Mouse (Mus musculus) natural killer cell, adult 2 months (primary cell): Measurements from ENCODE around the gene Fli1.

Experiments
- DNase-seq, 2 experiments: peaks; one replicate each; pipeline ENCODE4 v3.0.0; 2022; ENCODE audit warnings: low spot score in 2 of 2

The Fli1 gene

GRCm38 (mm10) chr9:32550541-32550940 is 7.9 kb upstream of the Fli1 start:
- DNase-seq = no peak

GRCm38 (mm10) chr9:32549462-32550384 is 7.1 kb upstream of the Fli1 start:
- no peak for DNase-seq

GRCm38 (mm10) chr9:32546731-32547130 is 4.1 kb upstream of the Fli1 start:
- DNase-seq = no peak

- no peak for DNase-seq
Observed at GRCm38 (mm10) chr9:32544731-32545661, 2.3 kb upstream of the Fli1 start.

- DNase-seq = no peak
Observed at GRCm38 (mm10) chr9:32543923-32544575, 1.4 kb upstream of the Fli1 start.

- DNase-seq = no peak
Observed at GRCm38 (mm10) chr9:32543040-32543581, 450 bp upstream of the Fli1 start.

GRCm38 (mm10) chr9:32541223-32541901 is 1.3 kb downstream of the Fli1 start:
- peak; percentile 47 to 68 for DNase-seq

- DNase-seq = peak in 1 of 2 experiments; percentile 40
Observed at GRCm38 (mm10) chr9:32540406-32541222, 2.0 kb downstream of the Fli1 start.

GRCm38 (mm10) chr9:32540061-32540405 is 2.6 kb downstream of the Fli1 start:
- peak; percentile 51 to 80 for DNase-seq

GRCm38 (mm10) chr9:32539321-32539761 is 3.3 kb downstream of the Fli1 start:
- peak; percentile 71 to 84 for DNase-seq

GRCm38 (mm10) chr9:32538124-32538523 is 4.5 kb downstream of the Fli1 start:
- peak; percentile 55 to 76 for DNase-seq

- DNase-seq = no peak
Observed at GRCm38 (mm10) chr9:32537706-32538105, 5.0 kb downstream of the Fli1 start.

GRCm38 (mm10) chr9:32535201-32535955 is 7.3 kb downstream of the Fli1 start:
- DNase-seq = no peak

GRCm38 (mm10) chr9:32534025-32534615 is 8.5 kb downstream of the Fli1 start:
- DNase-seq = no peak

- DNase-seq = no peak
Observed at GRCm38 (mm10) chr9:32531588-32531987, 11.1 kb downstream of the Fli1 start.

- no peak for DNase-seq
Observed at GRCm38 (mm10) chr9:32530975-32531374, 11.7 kb downstream of the Fli1 start.

GRCm38 (mm10) chr9:32530188-32530587 is 12.5 kb downstream of the Fli1 start:
- no peak for DNase-seq

GRCm38 (mm10) chr9:32529594-32529993 is 13.1 kb downstream of the Fli1 start:
- DNase-seq = no peak

- no peak for DNase-seq
Observed at GRCm38 (mm10) chr9:32527329-32527728, 15.3 kb downstream of the Fli1 start.
